Mouse (Mus musculus) lung, postnatal 0 days (tissue): Measurements from ENCODE around the gene Brf1. TPM values are rescaled to one million over a fixed set of nuclear protein-coding genes. Genes with fewer than 3 reads are reported as not detected.

Source experiments
- ATAC-seq: fragments of 200-750 bp; cut with Nextera tagmentation; 2 replicates; pipeline ENCODE4 v1.8.0; 2017; ENCODE audit warnings: moderate library complexity
- DNase-seq: peaks from one replicate; pipeline ENCODE4 v3.0.0-alpha.2; 2016; ENCODE audit warnings: low spot score
- H3K27ac ChIP-seq: fragments of 300-500 bp; sonication (generic); 2 replicates; pipeline ENCODE4 v1.5.1; 2014; ENCODE audit warnings: antibody characterized with exemption, mild to moderate bottlenecking, low read length, mixed read lengths
- H3K27me3 ChIP-seq: fragments of 300-500 bp; sonication (generic); replicated peaks from 2 replicates; pipeline ENCODE4 v1.6.1; 2014; ENCODE audit warnings: low read length, mixed read lengths; ENCODE audit not compliant: insufficient read depth
- H3K36me3 ChIP-seq: fragments of 300-500 bp; sonication (generic); 2 replicates; pipeline ENCODE4 v1.6.1; 2014; ENCODE audit warnings: low read length, mixed read lengths; ENCODE audit not compliant: insufficient read depth
- H3K4me1 ChIP-seq: fragments of 300-500 bp; sonication (generic); 2 replicates; pipeline ENCODE4 v1.6.1; 2014; ENCODE audit warnings: antibody characterized with exemption, low read depth, low read length, mixed read lengths; ENCODE audit not compliant: insufficient read depth
- H3K4me2 ChIP-seq: fragments of 300-500 bp; sonication (generic); replicated peaks from 2 replicates; pipeline ENCODE4 v1.6.1; 2014; ENCODE audit warnings: low read depth, mild to moderate bottlenecking, low read length, moderate library complexity, mixed read lengths
- H3K4me3 ChIP-seq: fragments of 300-500 bp; sonication (generic); 2 replicates; pipeline ENCODE4 v1.5.1; 2014; ENCODE audit warnings: low read depth, low read length
- H3K9ac ChIP-seq: fragments of 300-500 bp; sonication (generic); replicated peaks from 2 replicates; pipeline ENCODE4 v1.6.1; 2014; ENCODE audit warnings: low read depth, mild to moderate bottlenecking
- H3K9me3 ChIP-seq: fragments of 300-500 bp; sonication (generic); 2 replicates; pipeline ENCODE4 v1.6.1; 2016; ENCODE audit warnings: low read length, mixed read lengths
- CTCF ChIP-seq: IDR thresholded peaks from 2 replicates; pipeline ENCODE4 v1.5.1; 2016; ENCODE audit warnings: antibody characterized with exemption, mild to moderate bottlenecking
- EP300 ChIP-seq: IDR thresholded peaks from 2 replicates; pipeline ENCODE4 v1.6.1; 2016; ENCODE audit warnings: antibody characterized with exemption, mild to moderate bottlenecking, control low read depth
- WGBS: fragments of 180-500 bp; shearing (Covaris S2); extraction: QIAGEN DNeasy Blood & Tissue Kit; methylation state at CpG from one replicate; pipeline ENCODE4 v1.1.7; 2014; 5-methylcytosine and 5-hydroxymethylcytosine counted together
- polyA plus RNA-seq: library from polyadenylated mRNA; unstranded; fragments of >200 nt; fragmentation: Nextera tagmentation; extraction: Ambion mirVana; gene quantifications from 2 replicates; pipeline ENCODE4 v1.2.1, GENCODE M21; 2015

The Brf1 gene
- 38.8 and 44.9 TPM in 2 replicates for polyA plus RNA-seq

DNA sequence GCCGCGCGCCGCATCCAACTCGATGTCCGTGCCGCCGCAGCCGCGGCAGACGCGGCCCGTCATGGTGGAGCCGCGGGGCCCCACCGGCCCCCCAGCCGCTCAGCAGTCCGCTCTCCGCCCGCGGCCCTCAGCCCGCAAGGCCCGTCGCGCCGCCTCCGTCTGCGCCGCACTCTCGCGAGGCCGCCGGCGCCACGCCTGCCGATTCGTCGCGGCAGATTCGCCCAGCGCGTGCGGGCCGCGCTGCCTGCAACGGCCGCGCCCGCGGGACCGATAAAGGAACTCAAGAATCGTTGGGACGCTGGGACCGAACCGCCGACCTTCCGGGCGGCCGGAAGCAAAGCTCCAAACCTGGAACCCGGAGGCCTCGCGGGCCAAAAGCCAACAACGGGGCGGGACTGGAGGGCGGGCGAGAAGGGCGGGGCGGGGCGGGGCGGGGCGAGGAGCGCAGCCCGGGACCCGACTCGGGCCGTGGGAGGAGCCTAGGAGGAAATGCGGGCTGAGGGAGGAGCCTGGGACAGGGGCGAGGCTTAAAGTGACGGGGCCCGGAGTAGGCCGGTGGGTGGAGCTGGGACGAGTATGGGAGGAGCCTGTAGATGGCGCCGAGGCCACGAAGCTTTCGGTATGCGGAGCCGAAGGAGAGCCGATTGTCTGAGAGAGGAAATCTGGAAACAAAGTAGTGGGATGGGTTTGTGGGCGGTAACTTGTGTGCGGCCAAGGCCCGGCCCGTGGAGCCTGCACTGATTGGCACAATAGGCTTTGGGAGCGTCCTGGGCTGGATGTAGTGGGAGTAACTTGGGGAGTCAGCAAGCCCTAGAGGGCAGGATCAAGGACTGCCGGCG lies at the start of gene Brf1:
Gene Brf1 (minus strand): TSS at position 411 of the 839 bp plus-strand sequence.
- H3K27me3 ChIP-seq = no peaks in the 10 kb centered on the region
- H3K27ac ChIP-seq = peak within 1 kb of the TSS; percentile 98
- no peaks in the 10 kb centered on the region for H3K36me3 ChIP-seq
- H3K4me1 ChIP-seq = peaks cover 8% of the 10 kb centered on the region; the same call in 1 of the 2 replicates
- TF ChIP-seq CTCF (peak; percentile 25; the same call in 1 of the 2 replicates), EP300 (no peak)
- H3K9me3 ChIP-seq = no peaks in the 10 kb centered on the region
- ATAC-seq = peak; percentile 97
- peak within 1 kb of the TSS; percentile 89 for H3K9ac ChIP-seq
- peak; percentile 100 for DNase-seq
- H3K4me3 ChIP-seq = peak within 1 kb of the TSS; percentile 91
- peak within 1 kb of the TSS; percentile 88 for H3K4me2 ChIP-seq
- under 1% methylated on average over 89 of the region's 96 CpGs for WGBS

DNA sequence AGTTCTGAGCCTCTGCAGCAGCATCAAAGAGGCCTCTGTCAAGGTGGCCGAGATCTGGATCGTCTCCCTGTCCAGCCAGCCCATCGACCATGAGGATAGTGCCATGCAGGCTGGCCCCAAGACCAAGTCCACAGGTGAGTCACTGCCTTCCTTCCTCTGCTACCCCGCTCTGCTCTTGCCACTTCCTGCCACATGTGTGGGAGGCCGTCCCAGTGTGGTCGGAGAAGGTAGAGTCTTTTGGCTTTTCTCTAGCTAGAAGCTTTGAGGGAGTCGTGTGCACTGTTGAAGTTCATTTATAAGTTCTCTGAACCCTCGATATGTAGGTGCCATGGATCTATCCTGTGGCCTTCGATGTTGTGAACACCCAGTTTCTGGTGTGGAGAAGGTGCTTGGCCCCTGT lies 49.3 kb upstream of the Brf1 start:
- Histone ChIP-seq H3K4me3 (no peak overlapping the region), H3K4me2 (no peak overlapping the region), H3K27ac (no peak overlapping the region), H3K27me3 (no peaks in the 10 kb centered on the region), H3K36me3 (peaks cover 19% of the 10 kb centered on the region), H3K4me1 (peaks cover 6% of the 10 kb centered on the region; the same call in 1 of the 2 replicates), H3K9ac (no peak overlapping the region), H3K9me3 (no peaks in the 10 kb centered on the region)
- WGBS = 81% methylated on average over 9 of the region's 9 CpGs
- DNase-seq (no peak), ATAC-seq (no peak)
- TF ChIP-seq EP300 (no peak), CTCF (no peak)

DNA sequence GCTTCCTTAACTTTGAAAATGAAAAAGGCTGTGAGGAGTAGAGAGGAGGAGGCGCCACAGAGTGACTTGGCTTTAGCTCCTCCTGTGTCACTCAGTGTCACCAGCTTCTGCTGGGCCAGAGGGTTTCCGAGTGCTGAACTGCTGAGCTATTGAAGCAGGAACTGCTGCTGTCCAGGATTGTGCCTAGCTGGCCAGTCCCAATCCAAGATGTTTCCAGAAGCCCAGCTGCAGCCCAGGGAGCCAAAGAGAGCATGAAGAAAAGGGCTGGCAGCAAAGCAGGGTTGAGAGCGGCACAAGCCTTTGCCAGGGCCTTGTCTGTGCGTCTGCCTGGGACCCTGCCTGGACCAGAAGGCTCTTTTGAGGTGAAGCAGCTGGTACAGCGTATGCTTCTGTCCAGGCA lies 47.6 kb upstream of the Brf1 start:
- Histone ChIP-seq H3K4me3 (no peak overlapping the region), H3K36me3 (peaks cover 13% of the 10 kb centered on the region), H3K4me1 (peaks cover 6% of the 10 kb centered on the region; the same call in 1 of the 2 replicates), H3K9me3 (no peaks in the 10 kb centered on the region), H3K27ac (no peak overlapping the region), H3K9ac (no peak overlapping the region), H3K4me2 (no peak overlapping the region), H3K27me3 (no peaks in the 10 kb centered on the region)
- no peak for DNase-seq
- TF ChIP-seq EP300 (no peak), CTCF (no peak)
- no peak for ATAC-seq
- WGBS = 86% methylated on average over 5 of the region's 5 CpGs

DNA sequence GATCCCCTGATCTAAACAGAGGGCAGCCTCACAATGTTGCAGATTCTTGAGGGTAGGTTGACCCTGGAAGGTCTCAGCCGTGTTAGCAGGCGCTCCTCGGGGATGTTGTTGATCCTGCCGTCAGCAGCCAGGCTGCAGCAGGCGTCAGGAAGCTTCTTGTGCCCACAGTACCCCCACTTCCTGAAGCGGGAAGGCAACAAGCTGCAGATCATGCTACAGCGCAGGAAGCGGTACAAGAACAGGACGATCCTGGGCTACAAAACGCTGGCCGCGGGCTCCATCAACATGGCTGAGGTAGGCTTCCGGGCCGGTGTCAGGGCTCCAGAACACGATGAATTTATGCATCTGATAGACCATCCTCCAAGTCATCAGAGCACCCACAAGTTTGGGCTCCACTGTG lies 46.4 kb upstream of the Brf1 start:
- no peak for TF ChIP-seq EP300
- no peak for TF ChIP-seq CTCF
- DNase-seq (no peak), ATAC-seq (no peak)
- Histone ChIP-seq H3K9ac (no peak overlapping the region), H3K4me2 (no peak overlapping the region), H3K27me3 (no peaks in the 10 kb centered on the region), H3K9me3 (no peaks in the 10 kb centered on the region), H3K27ac (no peak overlapping the region), H3K36me3 (peaks cover 13% of the 10 kb centered on the region), H3K4me1 (peaks cover 6% of the 10 kb centered on the region; the same call in 1 of the 2 replicates), H3K4me3 (no peak overlapping the region)
- 78% methylated on average over 15 of the region's 15 CpGs for WGBS

DNA sequence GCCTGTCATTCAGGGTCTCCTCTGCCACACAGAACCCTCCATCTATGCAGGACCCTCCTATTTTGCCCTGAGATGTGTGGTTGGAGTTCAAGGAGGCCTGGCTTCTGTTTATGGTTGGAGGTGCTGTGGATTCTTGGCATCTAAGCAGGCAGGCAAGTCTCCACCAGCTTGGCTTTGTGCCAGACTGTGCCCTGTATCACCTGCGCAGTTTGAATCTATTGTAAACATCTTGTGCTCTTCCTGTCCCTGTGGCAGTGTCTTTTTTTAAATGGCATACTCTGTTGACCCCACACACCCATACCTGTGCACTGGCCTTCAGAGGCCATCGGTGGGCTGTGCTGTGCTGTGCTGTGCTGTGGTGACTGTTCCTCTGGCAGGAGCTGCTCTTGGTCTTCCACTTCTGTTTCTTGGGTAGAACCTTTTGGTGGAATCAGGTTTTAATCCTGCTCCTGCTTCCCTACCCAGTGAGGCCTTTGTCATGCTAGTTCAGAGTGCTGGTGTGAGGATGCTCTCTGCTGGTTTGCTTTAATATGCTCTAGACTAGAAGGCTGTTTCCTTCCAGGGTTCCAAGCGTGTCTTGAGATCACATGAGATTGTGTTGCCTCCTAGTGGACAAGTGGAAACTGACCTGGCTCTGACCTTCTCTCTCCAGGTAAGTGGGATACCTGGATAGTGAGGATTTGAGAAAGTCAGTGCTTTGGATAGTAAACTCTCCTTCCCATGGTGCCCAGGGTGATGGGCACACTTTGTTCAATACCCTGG lies 44.6 kb upstream of the Brf1 start:
- Histone ChIP-seq H3K27ac (no peak overlapping the region), H3K9ac (no peak overlapping the region), H3K4me2 (no peak overlapping the region), H3K9me3 (no peaks in the 10 kb centered on the region), H3K4me1 (no peaks in the 10 kb centered on the region), H3K27me3 (no peaks in the 10 kb centered on the region), H3K4me3 (no peak overlapping the region), H3K36me3 (peaks cover 7% of the 10 kb centered on the region)
- TF ChIP-seq EP300 (no peak), CTCF (peak; percentile 68)
- DNase-seq (peak; percentile 46), ATAC-seq (no peak)
- 71% methylated on average over 3 of the region's 3 CpGs for WGBS

DNA sequence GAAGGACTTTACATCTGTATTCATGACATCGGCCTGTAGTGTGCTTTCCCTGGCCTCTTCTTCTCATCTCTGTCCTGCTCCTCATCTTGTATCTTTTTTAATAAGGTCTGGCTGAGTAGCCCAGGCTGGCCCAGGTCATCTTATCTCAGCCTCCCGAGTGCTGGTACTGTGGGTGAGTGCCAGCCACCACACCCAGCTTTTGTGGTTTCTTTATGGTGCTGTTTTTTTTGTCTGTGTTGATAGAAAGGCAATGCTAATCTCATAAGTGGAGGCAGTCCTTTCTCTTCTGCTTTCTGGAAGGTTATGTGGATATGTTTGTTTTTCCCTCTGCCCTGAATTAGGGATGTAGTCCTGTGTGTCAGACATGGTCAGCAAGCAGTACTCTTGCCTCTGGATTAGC lies 42.0 kb upstream of the Brf1 start:
- ATAC-seq = no peak
- H3K27me3 ChIP-seq = no peaks in the 10 kb centered on the region
- no peak overlapping the region for H3K4me3 ChIP-seq
- H3K9ac ChIP-seq = no peak overlapping the region
- no peaks in the 10 kb centered on the region for H3K9me3 ChIP-seq
- DNase-seq = no peak
- no peak overlapping the region for H3K4me2 ChIP-seq
- WGBS = 72% methylated on average over 2 of the region's 2 CpGs
- H3K27ac ChIP-seq = no peak overlapping the region
- TF ChIP-seq CTCF = no peak
- no peaks in the 10 kb centered on the region for H3K4me1 ChIP-seq
- no peaks in the 10 kb centered on the region for H3K36me3 ChIP-seq
